Mouse (Mus musculus): Measurements from ENCODE around the gene Kdelr3.
A peak's percentile ranks its signal among the peaks of the same experiment; 100 is the strongest.

The Kdelr3 gene

GRCm38 (mm10) chr15:79575543-79576222 is 59.5 kb downstream of the Kdelr3 start:
- DNase-seq, result no peak

GRCm38 (mm10) chr15:79576947-79577346 is 60.7 kb downstream of the Kdelr3 start:
- DNase-seq, result peak in 1 of 2 experiments; percentile 8

All from thymus, postnatal 36 days (tissue).